Mouse (Mus musculus) kidney, embryonic 14.5 days (tissue): ENCODE results near the gene Nat10. TPM values are rescaled to one million over a fixed set of nuclear protein-coding genes. Genes with fewer than 3 reads are reported as not detected.

Source experiments
- ATAC-seq: fragments of 200-750 bp; cut with Nextera tagmentation; 2 replicates; pipeline ENCODE4 v1.8.0; 2017; ENCODE audit warnings: moderate number of reproducible peaks, mild to moderate bottlenecking, moderate TSS enrichment, moderate library complexity; ENCODE audit not compliant: low FRiP score, low TSS enrichment
- H3K27ac ChIP-seq: fragments of 300-500 bp; sonication (generic); 2 replicates; pipeline ENCODE4 v1.5.1; 2014; ENCODE audit warnings: low read depth, mild to moderate bottlenecking, low read length, moderate library complexity, mixed read lengths
- H3K27me3 ChIP-seq: fragments of 300-500 bp; sonication (generic); 2 replicates; pipeline ENCODE4 v1.6.1; 2014; ENCODE audit warnings: mild to moderate bottlenecking, low read length; ENCODE audit not compliant: control insufficient read depth, insufficient read depth
- H3K36me3 ChIP-seq: fragments of 300-500 bp; sonication (generic); 2 replicates; pipeline ENCODE4 v1.6.1; 2014; ENCODE audit warnings: low read length, mixed read lengths; ENCODE audit not compliant: control insufficient read depth, insufficient read depth
- H3K4me1 ChIP-seq: fragments of 300-500 bp; sonication (generic); 2 replicates; pipeline ENCODE4 v1.6.1; 2014; ENCODE audit warnings: low read length, mixed read lengths; ENCODE audit not compliant: control insufficient read depth, insufficient read depth
- H3K4me2 ChIP-seq: fragments of 300-500 bp; sonication (generic); replicated peaks from 2 replicates; pipeline ENCODE4 v1.6.1; 2014; ENCODE audit warnings: low read depth, mild to moderate bottlenecking, low read length
- H3K4me3 ChIP-seq: fragments of 300-500 bp; sonication (generic); 2 replicates; pipeline ENCODE4 v1.5.1; 2014; ENCODE audit warnings: mild to moderate bottlenecking, low read length
- H3K9ac ChIP-seq: fragments of 300-500 bp; sonication (generic); 2 replicates; pipeline ENCODE4 v1.6.1; 2014; ENCODE audit warnings: low read depth, mild to moderate bottlenecking, low read length, moderate library complexity
- H3K9me3 ChIP-seq: fragments of 300-500 bp; sonication (generic); 2 replicates; pipeline ENCODE4 v1.6.1; 2016; ENCODE audit warnings: low read length; ENCODE audit not compliant: control insufficient read depth
- WGBS: fragments of 180-500 bp; shearing (Covaris S2); extraction: QIAGEN DNeasy Blood & Tissue Kit; methylation state at CpG from one replicate; pipeline ENCODE4 v1.1.7; 2014; 5-methylcytosine and 5-hydroxymethylcytosine counted together
- polyA plus RNA-seq: library from polyadenylated mRNA; unstranded; fragments of >200 nt; fragmentation: Nextera tagmentation; extraction: Ambion mirVana; gene quantifications from 2 replicates; pipeline ENCODE4 v1.2.1, GENCODE M21; 2014

Gene Nat10
- polyA plus RNA-seq, 1 experiment from 2014 or later = 34.2 TPM

DNA sequence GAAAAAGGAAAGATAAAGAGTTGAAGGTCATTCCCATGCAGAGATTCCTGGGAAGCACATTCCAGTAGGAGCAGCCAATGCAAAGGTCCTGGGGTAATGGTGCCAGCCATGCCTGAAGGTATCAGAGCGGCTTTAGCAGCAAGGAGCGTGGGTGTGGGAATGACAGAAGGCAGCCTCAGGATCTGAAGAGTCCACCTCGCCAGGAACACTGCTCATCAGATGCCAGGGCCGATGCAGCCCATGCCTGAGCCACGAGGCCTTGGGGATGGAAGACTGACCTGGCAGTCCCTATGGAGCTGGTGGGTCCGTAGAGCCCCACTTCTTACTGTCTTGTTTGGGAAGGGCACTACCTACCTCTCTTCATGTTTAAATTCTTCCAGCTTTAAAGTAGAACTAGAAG is 9.3 kb downstream of the Nat10 start:
- Histone ChIP-seq H3K9ac (no peak overlapping the region), H3K27ac (no peak overlapping the region), H3K4me3 (no peak overlapping the region), H3K4me2 (no peak overlapping the region), H3K36me3 (peaks cover 75% of the 10 kb centered on the region), H3K4me1 (no peaks in the 10 kb centered on the region), H3K9me3 (no peaks in the 10 kb centered on the region), H3K27me3 (no peaks in the 10 kb centered on the region)
- 96% methylated on average over 6 of the region's 6 CpGs for WGBS
- no peak for ATAC-seq

DNA sequence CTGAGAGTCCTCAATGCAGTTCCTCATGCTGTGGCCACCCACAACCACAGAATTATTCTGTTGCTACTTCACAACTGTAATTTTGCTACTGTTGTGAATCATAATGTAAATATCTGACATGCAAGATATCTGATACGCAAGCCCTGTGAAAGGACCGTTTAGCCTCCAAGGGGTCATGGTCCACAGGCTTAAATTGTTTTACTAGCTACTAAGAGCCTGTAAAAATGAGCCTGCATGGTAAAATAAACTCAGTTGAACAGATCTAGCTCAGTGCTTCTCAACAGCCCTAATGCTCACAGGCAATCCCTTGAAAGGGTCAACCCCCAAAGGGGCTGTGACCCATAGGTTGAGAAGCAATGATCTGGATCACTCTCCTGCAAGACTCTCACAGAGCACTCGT is 12.0 kb downstream of the Nat10 start:
- no peak for ATAC-seq
- 78% methylated on average over 3 of the region's 3 CpGs for WGBS
- Histone ChIP-seq H3K4me2 (no peak overlapping the region), H3K4me1 (no peaks in the 10 kb centered on the region), H3K9ac (no peak overlapping the region), H3K4me3 (no peak overlapping the region), H3K9me3 (no peaks in the 10 kb centered on the region), H3K27me3 (no peaks in the 10 kb centered on the region), H3K36me3 (peaks cover 72% of the 10 kb centered on the region), H3K27ac (no peak overlapping the region)

DNA sequence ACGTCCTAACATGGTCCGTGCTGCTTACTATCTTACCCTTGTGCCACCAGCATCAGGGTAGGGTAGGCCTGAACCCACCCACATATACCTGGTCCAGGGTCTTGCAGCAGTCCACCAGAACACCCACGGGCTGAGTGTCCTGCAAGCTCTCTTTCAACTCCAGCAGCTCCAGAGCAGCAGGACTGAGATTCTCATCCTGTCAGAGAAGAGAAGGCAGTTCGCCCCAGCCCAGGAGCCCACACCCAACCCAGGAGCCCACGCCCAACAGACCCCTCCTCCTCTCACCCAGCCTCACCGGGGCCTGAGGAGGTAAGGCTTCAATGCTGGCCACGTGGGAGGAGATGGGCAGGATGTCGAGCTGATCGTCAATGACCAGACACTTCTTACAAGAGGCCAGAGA is 13.2 kb downstream of the Nat10 start:
- 83% methylated on average over 9 of the region's 9 CpGs for WGBS
- H3K4me3 ChIP-seq = no peak overlapping the region
- H3K36me3 ChIP-seq = peaks cover 72% of the 10 kb centered on the region
- ATAC-seq = no peak
- H3K27ac ChIP-seq = no peak overlapping the region
- no peak overlapping the region for H3K9ac ChIP-seq
- H3K4me2 ChIP-seq = no peak overlapping the region
- no peaks in the 10 kb centered on the region for H3K27me3 ChIP-seq
- H3K4me1 ChIP-seq = no peaks in the 10 kb centered on the region
- no peaks in the 10 kb centered on the region for H3K9me3 ChIP-seq

DNA sequence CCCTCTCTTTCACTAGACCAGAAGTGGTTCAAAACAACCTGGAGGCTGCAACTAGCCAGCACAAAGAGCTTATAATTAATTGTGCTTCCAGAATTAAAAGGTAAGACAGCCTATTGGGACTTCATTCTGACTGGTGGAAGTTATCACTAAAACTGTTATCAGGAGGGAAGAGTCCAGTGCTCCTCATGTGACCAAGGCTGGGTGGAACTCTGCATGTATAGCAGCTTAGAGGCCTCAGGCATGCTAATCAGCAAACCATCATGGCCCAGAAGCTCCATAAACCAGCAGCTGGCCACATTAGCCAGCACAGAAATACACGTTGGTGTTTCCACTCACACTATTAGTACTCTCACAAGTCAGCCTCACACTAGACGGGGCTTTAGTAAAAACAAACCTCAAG is 14.3 kb downstream of the Nat10 start:
- Histone ChIP-seq H3K9ac (no peak overlapping the region), H3K4me2 (no peak overlapping the region), H3K4me1 (no peaks in the 10 kb centered on the region), H3K4me3 (no peak overlapping the region), H3K27ac (no peak overlapping the region), H3K27me3 (no peaks in the 10 kb centered on the region), H3K36me3 (peaks cover 67% of the 10 kb centered on the region), H3K9me3 (no peaks in the 10 kb centered on the region)
- WGBS = 86% methylated on average over 2 of the region's 2 CpGs
- no peak for ATAC-seq

DNA sequence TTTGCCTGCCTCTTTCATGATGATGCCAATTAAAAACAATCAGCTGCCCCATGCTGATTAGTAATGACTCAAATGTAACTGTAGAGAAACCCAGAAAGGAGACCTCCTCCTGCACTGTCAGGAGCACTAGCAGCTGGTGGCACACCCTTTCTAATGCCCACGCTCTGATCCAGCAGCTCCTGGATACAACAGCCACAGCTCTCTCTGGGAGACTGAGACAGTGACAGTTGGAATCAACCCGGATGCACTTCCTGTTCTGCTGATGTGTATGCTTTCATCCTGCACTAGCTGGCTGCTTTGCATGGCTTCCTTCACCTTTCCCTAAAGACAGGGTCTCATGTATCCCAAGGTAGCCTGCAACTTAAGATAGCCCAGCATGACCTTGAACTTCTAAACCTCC is 15.0 kb downstream of the Nat10 start:
- Histone ChIP-seq H3K27me3 (no peaks in the 10 kb centered on the region), H3K4me3 (no peak overlapping the region), H3K9me3 (no peaks in the 10 kb centered on the region), H3K4me2 (no peak overlapping the region), H3K27ac (no peak overlapping the region), H3K4me1 (no peaks in the 10 kb centered on the region), H3K9ac (no peak overlapping the region), H3K36me3 (peaks cover 65% of the 10 kb centered on the region)
- WGBS = 79% methylated on average over 2 of the region's 2 CpGs
- ATAC-seq = no peak

DNA sequence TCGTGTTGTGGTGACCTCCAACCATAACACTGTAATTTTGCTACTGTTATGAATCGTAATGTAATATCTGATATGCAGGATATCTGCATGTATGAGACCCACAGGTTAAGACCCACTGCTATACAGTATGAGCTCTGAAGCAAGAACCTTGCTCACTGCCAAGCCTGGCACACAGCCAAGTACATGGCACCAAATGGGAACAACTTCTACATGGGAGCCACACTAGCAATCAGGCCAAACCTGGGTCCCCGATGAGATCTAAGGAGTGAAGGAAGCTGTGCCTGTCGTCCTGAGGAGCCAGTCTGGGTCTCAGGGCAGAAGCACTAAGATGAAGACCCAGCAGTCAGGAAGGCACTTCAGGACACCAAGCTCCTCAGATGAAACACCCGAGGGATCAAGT is 15.6 kb downstream of the Nat10 start:
- no peaks in the 10 kb centered on the region for H3K27me3 ChIP-seq
- no peak for ATAC-seq
- H3K4me3 ChIP-seq = no peak overlapping the region
- no peak overlapping the region for H3K27ac ChIP-seq
- no peaks in the 10 kb centered on the region for H3K4me1 ChIP-seq
- no peak overlapping the region for H3K4me2 ChIP-seq
- H3K9ac ChIP-seq = no peak overlapping the region
- peaks cover 59% of the 10 kb centered on the region for H3K36me3 ChIP-seq
- H3K9me3 ChIP-seq = no peaks in the 10 kb centered on the region
- whole genome bisulfite sequencing = 86% methylated on average over 5 of the region's 5 CpGs

DNA sequence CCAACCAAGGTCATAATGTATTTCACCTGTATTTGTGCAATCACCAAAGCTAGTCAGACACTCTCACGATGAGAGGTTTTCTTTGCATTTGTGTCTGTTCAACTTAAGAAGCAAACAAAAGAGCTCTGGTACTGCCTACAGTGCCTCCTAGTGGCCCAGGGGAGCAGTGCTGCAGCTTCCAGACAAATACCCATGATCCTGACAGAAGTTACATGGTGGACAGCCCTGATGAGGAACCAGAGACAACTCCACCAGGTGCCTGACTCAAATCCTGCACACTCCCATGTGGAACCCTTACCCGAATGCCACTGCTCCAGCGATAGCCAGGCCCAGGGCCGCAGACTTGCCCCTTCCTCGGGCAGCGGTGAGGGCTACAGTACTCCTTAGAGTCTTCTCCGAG is 17.1 kb downstream of the Nat10 start:
- Histone ChIP-seq H3K27ac (no peak overlapping the region), H3K36me3 (peaks cover 56% of the 10 kb centered on the region), H3K9me3 (no peaks in the 10 kb centered on the region), H3K4me1 (no peaks in the 10 kb centered on the region), H3K9ac (no peak overlapping the region), H3K4me2 (no peak overlapping the region), H3K27me3 (no peaks in the 10 kb centered on the region), H3K4me3 (no peak overlapping the region)
- ATAC-seq = no peak
- 84% methylated on average over 7 of the region's 7 CpGs for WGBS

DNA sequence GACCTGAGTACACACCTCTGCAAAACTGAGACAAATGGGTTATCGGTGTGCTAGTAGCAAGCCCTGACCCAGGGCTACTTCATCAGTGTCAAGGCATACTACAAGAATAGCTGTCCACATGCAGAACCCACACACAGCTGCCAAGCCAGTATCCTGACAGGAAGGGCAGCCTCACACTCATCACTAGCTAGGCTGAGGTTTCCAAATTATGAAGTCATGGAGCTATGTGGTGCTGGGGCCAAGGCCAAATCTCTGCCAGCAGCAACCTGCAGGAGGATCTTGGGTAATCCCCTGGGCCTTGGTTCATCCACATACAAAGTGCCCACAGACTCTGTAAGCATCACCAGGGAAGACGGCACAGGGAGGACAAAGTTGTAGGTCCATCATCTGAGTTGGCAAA is 17.5 kb downstream of the Nat10 start:
- Histone ChIP-seq H3K9ac (no peak overlapping the region), H3K4me2 (no peak overlapping the region), H3K9me3 (no peaks in the 10 kb centered on the region), H3K4me1 (no peaks in the 10 kb centered on the region), H3K27ac (no peak overlapping the region), H3K36me3 (peaks cover 56% of the 10 kb centered on the region), H3K27me3 (no peaks in the 10 kb centered on the region), H3K4me3 (no peak overlapping the region)
- no peak for ATAC-seq
- 95% methylated on average over 2 of the region's 2 CpGs for WGBS

DNA sequence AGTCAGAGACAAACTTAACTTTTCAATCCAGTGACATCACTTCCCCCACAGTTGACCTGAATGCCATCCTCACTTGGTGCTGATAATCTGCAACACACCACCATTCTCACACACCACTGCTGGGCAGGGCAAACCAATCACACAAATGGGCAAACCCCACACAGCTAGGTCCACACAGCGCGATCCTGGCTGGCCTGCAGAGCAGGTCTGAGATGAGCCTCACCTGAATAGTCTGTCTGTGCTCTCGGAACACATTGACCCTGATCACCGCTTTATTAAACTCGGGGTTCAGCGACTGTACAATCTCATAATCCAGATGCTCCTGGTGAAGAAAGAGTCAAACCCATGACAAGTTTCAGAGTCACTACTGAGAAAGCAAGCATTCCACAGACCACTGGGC is 18.2 kb downstream of the Nat10 start:
- Histone ChIP-seq H3K36me3 (peaks cover 50% of the 10 kb centered on the region), H3K9me3 (no peaks in the 10 kb centered on the region), H3K27ac (no peak overlapping the region), H3K27me3 (no peaks in the 10 kb centered on the region), H3K9ac (no peak overlapping the region), H3K4me2 (no peak overlapping the region), H3K4me1 (no peaks in the 10 kb centered on the region), H3K4me3 (no peak overlapping the region)
- ATAC-seq = no peak
- WGBS = 96% methylated on average over 6 of the region's 6 CpGs

DNA sequence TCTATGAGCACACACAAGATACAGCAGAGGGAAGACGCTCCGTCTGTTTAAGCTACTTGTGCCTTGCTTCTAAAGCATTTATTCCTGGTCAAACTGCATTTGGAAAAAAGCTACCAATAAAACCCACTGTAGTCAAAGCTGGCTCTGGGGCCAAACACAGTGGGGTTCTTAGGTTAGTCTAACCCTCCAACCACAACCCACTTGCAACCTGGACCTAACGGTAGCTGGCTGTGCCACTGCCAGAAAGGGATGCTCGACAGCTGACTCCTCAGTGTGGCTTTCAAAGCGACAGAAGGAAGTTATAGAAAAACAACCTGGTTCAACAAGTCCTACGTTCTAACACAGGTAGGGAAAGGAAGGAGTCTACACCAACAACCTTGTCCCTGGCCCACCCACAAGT is 29.6 kb downstream of the Nat10 start:
- Histone ChIP-seq H3K9me3 (no peaks in the 10 kb centered on the region), H3K4me3 (no peak overlapping the region), H3K9ac (no peak overlapping the region), H3K4me1 (no peaks in the 10 kb centered on the region), H3K4me2 (no peak overlapping the region), H3K27me3 (no peaks in the 10 kb centered on the region), H3K27ac (no peak overlapping the region), H3K36me3 (peaks cover 71% of the 10 kb centered on the region)
- no peak for ATAC-seq
- WGBS = 93% methylated on average over 6 of the region's 6 CpGs
